Mouse (Mus musculus): Measurements from ENCODE around the gene Atp5e.

Gene Atp5e

DNA sequence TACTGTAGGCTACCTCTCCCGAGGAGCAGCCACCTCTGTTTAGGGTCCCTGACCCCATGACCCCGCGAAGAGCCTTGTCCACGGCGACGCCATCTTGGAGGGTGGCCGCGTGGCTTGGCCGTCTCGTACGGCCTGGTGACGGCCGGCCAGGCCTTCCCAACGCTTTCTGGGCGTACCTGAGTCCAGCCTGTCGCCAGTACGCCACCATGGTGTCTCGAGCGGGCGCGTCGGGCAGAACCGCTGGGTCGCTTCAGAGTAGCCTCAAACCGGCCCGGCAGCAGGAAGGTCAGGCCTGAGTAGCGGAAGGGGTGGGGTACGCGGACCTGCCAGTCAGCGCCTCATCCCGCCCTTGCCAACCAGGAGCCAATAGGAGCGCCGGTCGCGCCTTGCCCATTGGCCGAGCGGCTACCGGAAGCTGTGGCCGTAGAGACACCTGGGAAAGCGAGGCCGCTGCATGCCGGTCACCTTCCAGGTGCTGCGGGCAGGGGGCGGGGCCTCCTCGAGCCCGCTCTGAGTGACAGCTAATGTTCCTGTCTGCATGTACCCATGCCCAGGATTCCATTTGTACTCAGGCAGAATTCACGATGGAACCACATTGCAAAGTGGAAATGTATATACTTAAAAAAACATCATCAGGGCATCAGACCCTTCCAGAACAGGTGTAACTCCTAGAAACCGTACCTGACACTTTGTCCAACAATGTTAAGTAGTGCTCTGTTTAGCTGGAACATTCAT, at the start of gene Atp5e:
Gene Atp5e (minus strand): TSS at position 317 of the 735 bp plus-strand sequence.
- DNase-seq = peak; percentile 98

DNA sequence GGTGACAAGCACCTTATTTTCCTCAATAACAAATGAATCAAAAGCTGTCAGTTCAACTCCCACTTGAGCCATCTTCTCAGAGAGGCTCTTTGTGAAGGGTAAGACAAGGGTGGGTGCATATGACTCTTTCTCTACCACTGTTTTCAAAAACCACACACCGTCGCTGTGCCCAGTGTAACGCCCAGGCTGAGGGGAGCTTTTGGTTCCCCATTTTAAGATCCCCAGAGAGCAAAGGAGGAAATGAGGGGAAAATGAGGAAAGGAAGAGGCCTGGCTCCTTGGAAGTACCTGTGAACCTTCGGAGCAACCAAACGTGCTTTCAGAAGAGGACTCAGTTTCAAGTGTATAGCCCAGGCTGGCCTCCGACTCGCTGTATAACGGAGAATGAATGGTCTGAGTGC, 45.9 kb upstream of the Atp5e start:
- DNase-seq = no peak

DNA sequence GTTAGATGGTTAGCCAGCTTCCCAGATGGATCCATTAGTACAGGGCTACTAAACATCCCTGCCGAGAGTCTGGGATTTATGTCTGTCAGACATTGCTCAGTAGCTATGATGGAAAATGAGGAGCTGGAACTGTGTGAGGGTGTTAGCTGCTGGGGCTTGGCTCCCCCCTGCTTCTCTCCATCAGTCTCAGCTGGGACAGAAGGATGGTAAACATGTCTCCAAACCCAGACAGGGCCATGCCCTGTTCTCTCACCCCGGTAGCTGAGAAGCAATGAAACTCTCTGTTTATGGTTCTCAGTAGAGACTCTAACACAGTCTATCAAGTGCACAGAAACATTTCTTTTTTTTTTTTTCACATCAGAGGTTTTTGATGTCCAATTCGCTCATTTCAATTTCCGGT, 44.1 kb upstream of the Atp5e start:
- no peak for DNase-seq

DNA sequence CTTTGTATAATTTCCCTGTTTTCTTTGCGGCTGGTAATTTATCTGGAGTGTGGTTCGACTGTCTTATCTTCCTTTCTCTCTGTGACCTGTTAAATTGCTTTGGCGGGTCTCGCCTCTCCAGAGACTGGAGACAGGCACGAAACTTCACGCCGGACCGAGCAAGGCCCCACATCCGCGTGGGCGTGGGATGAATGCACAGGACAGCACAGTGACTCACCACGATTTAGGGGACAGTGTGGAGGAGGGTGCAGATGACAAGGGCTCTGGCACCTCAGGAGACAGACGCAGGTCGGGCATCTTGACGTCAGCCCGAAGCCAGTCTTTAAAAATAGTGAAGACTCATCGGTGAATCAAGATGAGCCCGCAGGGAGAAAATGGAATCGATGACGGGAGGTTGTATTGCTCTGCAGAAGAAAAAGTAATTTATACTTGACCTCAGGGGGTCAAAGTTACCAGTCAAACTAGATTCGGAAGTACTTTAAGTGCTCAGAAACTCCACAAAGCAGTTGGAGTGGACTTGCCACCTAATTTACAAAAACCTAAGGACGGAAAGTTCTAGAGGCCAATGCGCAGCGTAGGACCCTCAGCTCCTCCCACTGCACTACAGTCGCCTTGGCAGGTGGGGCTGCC, 39.0 kb upstream of the Atp5e start:
- no peak for DNase-seq

DNA sequence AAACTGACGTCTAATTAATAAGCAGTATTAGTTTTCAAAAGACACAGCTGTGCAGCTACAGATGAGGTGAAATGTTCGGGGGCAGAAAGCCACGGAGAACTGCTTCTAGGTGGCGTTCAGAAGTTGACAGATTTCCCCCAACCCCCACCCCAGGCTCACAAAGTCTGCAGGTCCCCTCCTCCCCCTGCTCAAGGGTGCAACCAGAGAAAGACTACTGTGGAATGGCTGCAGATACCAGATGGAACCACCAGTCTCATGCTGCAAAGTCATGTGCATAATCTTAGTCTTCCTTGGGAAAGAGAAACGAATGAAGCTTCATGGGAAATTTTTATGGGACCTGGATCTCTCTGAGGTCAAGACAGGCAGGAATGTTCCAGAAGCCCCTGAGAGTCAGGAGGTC, 38.4 kb upstream of the Atp5e start:
- no peak for DNase-seq

DNA sequence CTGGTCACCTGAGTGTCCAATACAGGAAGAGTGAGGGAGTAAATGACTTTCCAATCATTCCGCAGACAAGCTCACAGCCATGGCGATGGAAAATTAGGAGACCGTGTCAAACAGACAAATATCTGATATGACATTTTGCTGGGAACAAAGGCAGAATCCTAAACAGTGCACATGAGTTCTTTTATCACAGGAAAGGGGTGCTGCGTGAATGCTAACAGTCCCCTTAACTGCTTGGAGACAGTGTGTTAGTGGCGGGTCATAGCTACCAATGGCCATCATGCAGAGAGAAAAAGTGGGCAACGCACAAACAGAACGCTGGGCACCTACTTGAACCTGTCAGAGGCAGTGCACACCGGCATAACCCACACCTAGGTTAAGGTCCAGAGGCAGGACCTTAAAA, 37.6 kb upstream of the Atp5e start:
- DNase-seq = no peak

DNA sequence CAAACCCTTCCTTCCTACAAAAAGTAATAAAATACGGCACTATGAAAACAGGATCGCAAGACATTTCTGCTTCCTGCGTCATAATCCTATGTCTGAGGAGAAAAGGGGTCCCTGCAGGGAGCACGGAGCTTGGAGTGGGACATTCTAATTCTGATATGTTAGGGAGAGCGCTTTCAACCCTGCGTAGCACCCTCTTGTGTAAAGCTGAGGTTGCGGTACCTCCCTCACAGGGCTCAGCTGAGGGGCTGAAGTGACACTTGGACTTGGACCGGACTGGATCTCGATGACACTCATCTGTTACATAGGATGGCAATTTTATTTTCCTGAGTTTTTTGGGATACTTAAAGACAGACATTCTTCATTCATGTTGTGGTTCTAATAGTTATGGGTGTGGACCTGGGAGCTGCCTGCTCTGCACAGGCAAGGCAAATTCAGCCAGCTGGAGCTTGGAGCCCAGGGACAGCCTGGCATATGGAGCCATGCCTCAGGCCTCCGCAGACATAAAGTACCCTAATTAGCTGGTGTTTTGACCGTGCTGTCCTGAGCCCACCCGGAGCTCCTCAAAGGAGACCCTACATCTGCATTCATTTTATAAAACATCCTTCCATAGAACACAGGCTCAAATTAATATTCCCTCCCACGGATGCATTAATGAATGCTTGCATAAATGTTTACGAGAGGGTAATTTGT, 37.1 kb upstream of the Atp5e start:
- DNase-seq = no peak

DNA sequence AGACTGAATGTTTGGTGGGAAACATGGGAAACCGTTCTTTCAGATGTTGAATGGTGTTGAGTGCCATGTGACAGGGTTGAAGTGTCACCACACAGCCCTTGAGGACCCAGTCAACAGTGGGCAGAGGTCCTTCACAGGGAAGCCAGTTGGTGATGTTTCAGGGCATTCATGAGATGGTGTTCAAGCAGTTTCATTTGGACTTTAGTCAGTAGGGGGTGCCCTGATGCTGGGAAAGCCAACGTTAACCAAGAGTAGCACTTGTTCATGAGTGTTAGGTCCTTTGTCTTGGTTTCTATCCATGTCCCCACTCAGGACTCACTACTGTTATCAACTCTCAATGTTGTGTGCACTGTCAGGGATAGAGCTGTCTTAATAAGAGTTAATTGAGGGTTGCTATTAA, 29.0 kb upstream of the Atp5e start:
- no peak for DNase-seq

DNA sequence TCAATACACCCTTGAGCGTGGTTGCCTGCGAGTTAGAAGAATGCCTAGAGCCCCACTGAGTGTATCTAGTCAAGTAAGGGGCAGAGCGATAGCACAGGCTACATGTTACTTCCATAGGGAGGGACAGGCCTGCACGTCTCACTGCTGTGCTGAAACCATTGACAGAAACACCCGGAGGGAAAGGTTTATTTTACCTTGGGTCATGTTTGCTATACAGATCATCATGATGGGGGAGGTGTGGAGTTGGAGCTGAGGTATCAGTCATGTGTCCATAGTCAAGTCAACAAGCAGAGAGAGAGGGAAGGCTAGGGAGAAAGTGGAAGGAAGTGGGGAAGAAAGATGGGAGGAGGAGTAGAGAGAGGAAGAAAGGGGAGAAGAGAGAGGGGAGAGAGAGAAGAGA, 23.1 kb upstream of the Atp5e start:
- DNase-seq = no peak

DNA sequence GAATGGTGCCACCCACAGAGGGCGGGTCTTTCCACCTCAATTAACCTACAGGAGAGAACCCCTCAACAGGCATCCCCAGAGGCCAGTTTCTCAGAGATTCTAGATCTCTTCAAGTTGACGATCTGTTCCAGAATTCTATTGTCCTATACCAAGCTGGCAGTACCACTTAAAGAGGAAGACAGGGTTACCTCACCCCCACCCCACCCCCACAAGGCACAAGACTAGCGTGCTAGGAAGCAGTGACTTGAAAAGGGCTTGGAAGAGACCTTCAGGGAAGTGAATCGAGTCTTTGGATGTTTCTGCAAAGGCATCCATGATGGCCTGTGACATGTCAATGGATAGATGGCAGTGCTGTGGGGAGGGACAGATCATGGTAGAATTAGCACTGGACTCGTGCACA, 14.8 kb upstream of the Atp5e start:
- no peak for DNase-seq

DNA sequence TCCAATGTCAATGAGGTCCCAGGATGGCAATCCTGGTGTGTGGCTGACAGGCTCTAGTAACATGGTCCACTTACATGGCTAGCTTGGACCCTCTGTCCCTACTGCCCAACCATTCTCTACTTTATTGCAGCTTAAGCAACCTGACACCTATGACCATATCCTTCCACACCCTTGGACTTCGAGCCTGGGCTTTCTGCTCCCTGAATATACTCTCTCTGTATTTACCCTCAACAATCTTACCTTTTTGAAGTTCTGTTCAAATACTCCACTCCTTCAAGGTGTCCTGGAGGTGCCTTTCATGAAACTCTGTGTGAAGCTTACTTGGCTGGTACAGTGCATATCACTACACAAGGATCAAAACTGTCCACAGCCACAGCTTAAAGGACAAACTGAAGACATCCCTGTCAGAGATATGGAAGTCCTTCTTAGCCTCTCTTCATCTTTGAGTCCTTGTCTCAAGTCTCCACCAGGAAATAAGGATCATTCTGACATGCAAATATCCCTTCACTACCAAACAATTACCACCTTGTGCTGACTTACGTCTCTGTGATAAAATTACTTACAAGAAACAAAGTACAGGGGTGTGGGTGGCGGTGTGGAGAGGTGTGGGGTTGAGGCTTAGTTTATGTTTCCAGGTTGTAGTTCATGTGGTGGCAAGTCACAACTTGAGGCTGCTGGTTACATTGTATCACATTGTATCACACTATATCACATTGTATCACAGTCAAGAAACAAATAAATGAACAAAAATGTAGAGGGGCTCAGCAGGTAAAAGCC, 13.8 kb upstream of the Atp5e start:
- no peak for DNase-seq

DNA sequence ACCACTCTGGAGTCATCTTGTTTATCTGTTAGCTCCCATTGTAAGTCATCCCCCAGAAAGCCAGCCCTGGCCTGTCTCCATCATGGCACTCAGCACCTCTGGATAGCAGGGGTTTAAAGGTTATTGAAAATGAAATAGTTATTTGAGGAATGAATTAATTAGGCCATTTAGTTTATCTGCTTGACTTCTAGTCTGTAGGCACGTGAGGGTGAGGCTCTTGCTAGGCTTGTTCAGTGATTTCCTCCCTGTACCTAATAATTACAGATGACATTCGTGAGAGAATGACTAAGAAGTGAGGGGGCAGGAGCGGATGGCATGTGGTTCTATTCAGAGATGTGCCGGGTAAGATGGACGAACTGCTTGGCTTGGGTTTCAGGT, 9.6 kb upstream of the Atp5e start:
- DNase-seq = no peak

DNA sequence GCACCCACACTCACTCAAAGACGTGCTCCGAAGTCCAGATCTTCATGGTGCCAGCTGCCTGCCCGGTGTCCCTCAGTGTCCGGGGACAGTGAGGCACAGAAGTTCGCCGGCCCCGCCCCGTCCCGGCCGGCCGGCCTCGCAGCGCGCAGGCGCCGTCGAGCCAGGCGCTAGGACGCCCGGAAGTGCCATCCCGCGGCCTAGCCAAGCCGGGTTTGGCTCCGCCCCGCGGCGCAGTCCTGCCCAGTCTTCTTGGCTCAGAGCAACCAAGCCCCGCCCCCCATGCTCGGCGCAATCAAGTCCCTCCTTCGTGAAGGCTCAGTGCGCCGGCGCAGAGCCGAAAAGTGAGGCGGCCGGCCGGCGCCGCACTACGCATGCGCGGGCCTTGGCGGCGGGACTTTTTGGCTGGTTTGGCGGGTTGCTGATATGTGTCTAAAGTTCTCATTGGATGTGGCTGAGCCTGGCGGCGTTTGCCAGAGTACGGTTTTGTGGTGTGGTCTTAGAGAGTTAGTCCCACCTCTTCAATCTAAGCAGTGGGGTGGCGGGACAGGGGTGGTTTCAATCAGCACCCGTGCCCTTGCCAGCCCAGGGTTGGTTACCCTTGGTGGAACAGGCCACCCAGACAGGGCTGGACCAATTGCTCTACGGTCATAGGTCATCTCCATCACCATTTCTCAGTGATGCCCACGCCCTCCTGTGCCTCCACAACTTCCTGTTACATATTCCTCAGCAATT, 9.1 kb upstream of the Atp5e start, which contains the start of gene Prelid3b:
Gene Prelid3b (minus strand): TSS at position 264 of the 732 bp plus-strand sequence.
- DNase-seq = peak; percentile 99

DNA sequence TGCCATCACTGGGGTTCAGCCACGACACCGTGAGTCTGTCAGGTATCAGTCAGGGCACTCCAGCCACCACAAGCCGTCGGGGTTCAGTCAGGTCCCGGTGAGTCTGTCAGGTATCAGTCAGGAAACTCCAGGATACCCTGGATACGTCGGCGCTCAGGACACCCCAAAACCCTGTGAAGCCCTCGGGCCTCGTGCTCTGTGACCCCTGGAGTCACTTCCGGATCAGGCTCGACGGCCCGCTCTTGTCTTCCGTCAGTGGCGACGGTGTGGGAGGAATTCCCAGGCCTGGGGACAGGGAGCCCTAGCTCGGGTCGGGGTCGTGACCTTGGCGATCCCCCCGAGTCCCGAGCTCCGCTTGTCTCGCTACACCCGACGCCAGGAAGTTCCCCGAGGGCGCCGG, 8.5 kb upstream of the Atp5e start:
- no peak for DNase-seq

DNA sequence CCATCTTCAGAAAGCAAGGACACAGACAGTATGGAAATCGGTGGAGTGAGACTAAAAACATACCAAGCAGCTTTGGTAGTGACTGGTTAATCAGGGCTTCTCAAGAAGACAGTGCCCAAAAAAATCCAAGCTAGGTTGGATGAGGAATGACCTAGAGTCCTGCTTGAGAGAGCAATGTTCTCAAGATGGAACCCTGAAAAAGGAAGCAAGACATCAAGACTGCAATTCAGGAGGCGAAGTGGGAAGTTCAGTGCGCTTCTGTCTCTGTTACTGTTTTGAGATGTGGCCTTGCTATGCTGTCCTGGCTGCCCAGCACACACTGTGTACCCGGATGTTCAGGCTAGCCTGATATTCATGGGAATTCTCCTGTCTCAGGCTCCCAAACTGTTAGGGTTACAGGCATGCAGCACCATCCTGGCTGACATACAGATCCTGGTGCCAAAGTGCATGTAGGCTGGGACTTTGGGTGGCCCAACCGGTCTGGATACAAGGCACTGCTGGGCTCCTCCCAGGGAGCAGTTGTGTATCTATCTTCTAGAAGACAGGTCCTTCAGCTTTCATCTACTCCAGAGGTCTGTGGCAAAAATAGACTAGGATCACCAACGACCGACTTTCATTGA, 7.0 kb upstream of the Atp5e start:
- DNase-seq = no peak

DNA sequence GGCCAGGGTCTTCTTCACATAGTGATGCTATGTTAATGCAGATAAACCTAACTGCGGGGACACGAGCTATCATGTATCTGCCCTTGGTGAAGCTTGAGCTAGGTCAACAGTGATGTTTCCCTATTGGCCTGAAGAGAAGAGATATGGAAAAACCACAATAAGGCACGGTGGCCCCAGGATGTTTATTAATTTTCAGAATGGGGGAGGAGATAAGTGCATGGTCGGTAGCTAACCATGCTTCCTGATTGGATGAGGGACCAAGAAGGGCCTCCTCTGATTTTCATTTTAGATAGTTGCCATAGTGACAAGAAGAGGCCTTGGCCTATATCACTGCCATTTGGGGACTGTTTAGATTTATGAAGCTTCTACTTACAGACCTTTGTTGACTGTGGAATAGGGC, 6.4 kb upstream of the Atp5e start:
- DNase-seq = no peak

DNA sequence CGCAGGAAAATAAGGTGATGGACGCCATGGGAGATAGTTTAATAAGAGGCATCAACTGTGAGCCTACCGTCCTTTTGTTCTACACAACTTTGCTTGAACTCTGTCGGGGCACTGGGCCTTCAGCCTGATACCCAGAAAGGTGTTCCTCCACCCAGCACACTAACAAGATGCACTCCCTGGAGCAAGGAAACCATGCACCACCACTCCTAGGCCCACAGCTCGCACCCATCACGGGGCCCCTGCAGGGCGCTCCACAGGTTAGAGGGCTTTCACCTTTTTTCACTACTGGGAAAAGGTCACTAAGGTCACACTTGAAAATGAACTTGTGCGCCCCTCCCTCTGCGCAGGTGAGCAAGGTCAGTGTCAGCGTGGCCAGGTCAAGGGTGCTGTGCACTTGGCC, 535 bp downstream of the Atp5e start:
- no peak for DNase-seq

DNA sequence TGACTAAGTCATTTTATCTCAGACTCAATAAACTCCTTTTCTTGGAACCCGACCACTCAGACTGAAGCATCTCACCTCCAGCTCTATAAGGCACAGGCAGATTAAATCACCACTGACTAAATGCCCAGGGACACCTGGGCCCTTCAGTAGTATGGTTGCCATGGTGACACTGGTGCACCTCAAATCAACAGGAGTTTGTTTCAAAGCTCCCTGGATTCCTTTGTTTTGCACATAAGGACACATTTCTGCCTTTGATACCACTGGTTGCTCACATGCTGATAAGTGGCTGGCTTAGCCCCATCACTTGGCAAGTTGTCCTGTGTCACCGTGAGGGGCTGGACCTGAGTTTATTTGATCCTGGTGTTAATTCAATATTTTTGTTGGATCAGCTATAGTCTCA, 4.5 kb downstream of the Atp5e start:
- DNase-seq = no peak

DNA sequence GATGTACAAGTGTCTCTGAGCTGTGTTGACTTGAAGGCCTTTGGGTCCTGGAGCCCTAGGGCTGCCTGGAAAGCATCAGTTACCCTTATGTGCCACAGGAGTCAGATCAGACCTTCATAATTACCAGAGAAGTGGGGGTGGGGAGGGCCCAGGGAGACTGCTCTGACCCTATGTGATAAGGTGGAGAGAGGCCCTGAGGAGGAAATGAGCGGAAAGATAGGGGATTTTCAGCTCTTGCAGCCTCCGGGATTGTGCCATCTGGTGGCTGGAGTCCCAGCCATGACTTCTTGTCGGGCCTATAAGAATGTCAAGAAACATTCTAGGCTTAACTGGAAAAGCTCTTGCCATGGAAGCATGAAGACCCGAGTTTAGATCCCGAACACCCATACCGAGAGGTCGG, 10.2 kb downstream of the Atp5e start:
- DNase-seq = no peak

DNA sequence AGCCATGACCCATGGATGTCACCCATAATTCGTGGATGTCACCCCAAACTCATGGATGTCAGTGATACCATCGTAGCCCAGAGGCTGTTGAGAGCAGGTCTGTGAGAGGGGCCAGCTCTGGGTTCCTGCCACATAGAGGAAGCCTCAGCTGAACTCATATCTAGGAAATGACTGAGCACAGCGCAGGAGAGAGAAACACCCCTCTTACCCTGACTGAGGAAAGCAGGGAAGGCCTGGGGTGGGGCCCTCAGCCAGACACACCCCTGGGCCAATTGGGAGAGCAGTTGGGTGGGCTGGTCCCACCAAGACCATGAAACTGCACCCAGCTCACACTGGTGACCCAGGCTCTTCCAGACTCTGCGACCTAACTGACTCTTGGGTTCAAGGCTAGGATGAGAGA, 13.6 kb downstream of the Atp5e start, which contains the start of gene Tubb1:
Gene Tubb1 (plus strand): TSS at position 343 of the 400 bp plus-strand sequence.
- DNase-seq = no peak

DNA sequence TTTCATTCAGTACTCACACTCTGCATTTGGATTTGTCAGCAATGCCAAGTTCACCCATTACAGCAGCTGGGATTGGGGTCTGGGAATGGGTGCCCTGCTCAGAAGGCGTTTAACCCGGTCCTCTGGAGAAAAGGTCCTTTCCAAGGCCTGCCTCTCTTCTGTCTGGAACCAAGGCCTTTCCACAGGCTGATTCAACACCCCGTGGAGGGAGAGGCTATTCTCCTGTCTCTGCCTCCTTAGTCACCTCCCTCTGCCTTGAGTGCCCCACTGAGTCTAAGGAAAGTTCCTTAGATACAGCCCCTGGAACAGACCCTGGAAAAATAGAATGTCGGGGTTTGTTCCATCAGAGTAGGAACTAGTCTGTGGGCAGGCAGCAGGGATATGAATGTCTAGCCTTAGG, 15.5 kb downstream of the Atp5e start:
- DNase-seq = no peak

DNA sequence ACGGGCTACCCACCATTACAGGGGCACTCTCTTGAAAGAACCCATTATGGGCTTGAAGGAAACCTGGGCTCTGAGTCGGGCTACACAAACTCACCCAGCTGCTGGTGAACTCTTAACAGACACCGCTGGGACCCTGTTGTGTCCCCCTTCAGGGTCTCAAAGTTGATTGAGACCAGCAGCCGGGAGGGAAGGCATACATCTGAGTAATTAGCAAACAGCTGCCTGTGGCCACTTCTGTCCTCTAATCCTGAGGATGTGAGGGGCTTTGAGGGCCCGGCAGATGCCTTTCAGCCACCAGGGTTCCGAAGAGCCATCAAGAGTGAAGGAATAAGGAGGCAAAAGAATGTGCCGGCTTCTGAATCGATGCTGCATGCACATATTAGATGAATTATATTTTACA, 17.0 kb downstream of the Atp5e start:
- DNase-seq = no peak

Measured in cerebellum, adult 11 months (tissue).